Mouse (Mus musculus) frontal cortex, adult 2 months (tissue): Measurements from ENCODE around the gene B3gat3. TPM values are rescaled to one million over a fixed set of nuclear protein-coding genes. Genes with fewer than 3 reads are reported as not detected.
"Not testable (repeated sequence)": the region's sequence is repeated elsewhere in the genome, so short reads cannot be mapped to it uniquely, and the experiment has no call there.

ENCODE experiments used
- DNase-seq, 2 experiments: peaks; one replicate each; pipeline ENCODE4 v3.0.0; 2022; ENCODE audit warnings: low spot score in 1 of 2; ENCODE audit errors: extremely low spot score in 1 of 2
- polyA plus RNA-seq: library from polyadenylated mRNA; depleted of rRNA; stranded (reverse); fragments of >200 nt; gene quantifications from 2 replicates; pipeline ENCODE4 v1.2.3, GENCODE M21; 2012

The B3gat3 gene
- polyA plus RNA-seq, 1 experiment = 190 TPM

- DNase-seq = peak; percentile 85 to 95
Observed at GRCm38 (mm10) chr19:8941515-8942217, 21.5 kb downstream of the B3gat3 start, which contains the start of gene Mta2. Gene Mta2 (plus strand): TSS chr19:8941875.

GRCm38 (mm10) chr19:8942276-8942964 lies 22.2 kb downstream of the B3gat3 start:
- no peak for DNase-seq

GRCm38 (mm10) chr19:8943047-8943446 lies 22.9 kb downstream of the B3gat3 start:
- DNase-seq = no peak

- DNase-seq = no peak
Observed at GRCm38 (mm10) chr19:8944062-8944461, 23.9 kb downstream of the B3gat3 start.

- no peak for DNase-seq
Observed at GRCm38 (mm10) chr19:8944750-8945149, 24.6 kb downstream of the B3gat3 start.

- no peak for DNase-seq
Observed at GRCm38 (mm10) chr19:8945251-8945650, 25.1 kb downstream of the B3gat3 start.

GRCm38 (mm10) chr19:8946929-8947328 lies 26.8 kb downstream of the B3gat3 start:
- no peak for DNase-seq

- no peak for DNase-seq
Observed at GRCm38 (mm10) chr19:8950190-8950589, 30.0 kb downstream of the B3gat3 start.

- DNase-seq = no peak
Observed at GRCm38 (mm10) chr19:8952241-8952640, 32.1 kb downstream of the B3gat3 start.

- DNase-seq = peak; percentile 93 to 98
Observed at GRCm38 (mm10) chr19:8953135-8954039, 33.2 kb downstream of the B3gat3 start, which contains the start of gene Tut1. Gene Tut1 (plus strand): TSS chr19:8953847.

- DNase-seq = no peak
Observed at GRCm38 (mm10) chr19:8954171-8954570, 34.0 kb downstream of the B3gat3 start.

- DNase-seq = no peak
Observed at GRCm38 (mm10) chr19:8962256-8962655, 42.1 kb downstream of the B3gat3 start.

- DNase-seq = no peak
Observed at GRCm38 (mm10) chr19:8965075-8965474, 44.9 kb downstream of the B3gat3 start.

GRCm38 (mm10) chr19:8965771-8966170 lies 45.6 kb downstream of the B3gat3 start:
- DNase-seq = no peak

- no peak for DNase-seq
Observed at GRCm38 (mm10) chr19:8966198-8966589, 46.0 kb downstream of the B3gat3 start.

- DNase-seq = peak; percentile 99 to 100
Observed at GRCm38 (mm10) chr19:8966590-8967372, 46.6 kb downstream of the B3gat3 start, which contains the start of gene Eef1g. Gene Eef1g (plus strand): TSS chr19:8967041.

GRCm38 (mm10) chr19:8967373-8967743 lies 47.2 kb downstream of the B3gat3 start:
- DNase-seq = no peak

GRCm38 (mm10) chr19:8967893-8968292 lies 47.7 kb downstream of the B3gat3 start:
- no peak for DNase-seq

GRCm38 (mm10) chr19:8972491-8972890 lies 52.3 kb downstream of the B3gat3 start:
- DNase-seq = not testable (repeated sequence)

GRCm38 (mm10) chr19:8974638-8975037 lies 54.5 kb downstream of the B3gat3 start:
- no peak for DNase-seq
